Mouse (Mus musculus): Measurements from ENCODE around the gene 4930426L09Rik.

4930426L09Rik gene

GRCm38 (mm10) chr2:18998054-18998478, at the start of gene 4930426L09Rik, which contains the start of gene Pip4k2a:
Gene 4930426L09Rik (plus strand): TSS chr2:18998343.
Gene Pip4k2a (minus strand): TSS chr2:18998126.
- peak; percentile 96 for DNase-seq

- DNase-seq, result no peak
Observed at GRCm38 (mm10) chr2:18948741-18949140, 49.4 kb upstream of the 4930426L09Rik start.

GRCm38 (mm10) chr2:18950758-18951157, 47.4 kb upstream of the 4930426L09Rik start:
- DNase-seq, result no peak

DNA sequence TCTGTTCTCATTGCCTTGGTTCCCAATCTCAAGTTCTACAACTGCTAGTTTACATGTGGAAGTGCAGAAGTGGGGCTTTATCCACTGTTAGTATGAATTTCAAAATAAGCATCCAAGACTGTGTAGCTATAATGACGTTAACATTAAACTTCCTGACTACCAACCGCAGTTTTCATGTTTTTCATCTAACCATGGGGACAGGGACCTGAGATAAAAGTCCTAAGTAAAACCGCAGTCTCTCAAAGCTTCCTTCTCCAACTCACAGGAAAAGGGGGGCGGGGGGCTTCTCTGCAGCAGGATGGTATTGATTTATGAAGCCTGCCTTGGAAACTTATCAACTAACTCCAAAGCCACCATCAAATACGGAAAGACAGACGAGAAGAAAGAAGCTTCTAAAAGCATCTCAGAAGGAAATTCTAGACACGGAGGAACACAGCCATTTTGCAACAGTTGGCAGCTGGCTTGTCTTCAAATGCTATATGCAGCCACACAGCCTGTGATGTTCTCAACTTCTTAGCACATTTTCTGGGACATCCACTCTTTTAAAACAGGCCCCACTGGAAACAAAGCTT, 46.0 kb upstream of the 4930426L09Rik start:
- DNase-seq, result no peak

DNA sequence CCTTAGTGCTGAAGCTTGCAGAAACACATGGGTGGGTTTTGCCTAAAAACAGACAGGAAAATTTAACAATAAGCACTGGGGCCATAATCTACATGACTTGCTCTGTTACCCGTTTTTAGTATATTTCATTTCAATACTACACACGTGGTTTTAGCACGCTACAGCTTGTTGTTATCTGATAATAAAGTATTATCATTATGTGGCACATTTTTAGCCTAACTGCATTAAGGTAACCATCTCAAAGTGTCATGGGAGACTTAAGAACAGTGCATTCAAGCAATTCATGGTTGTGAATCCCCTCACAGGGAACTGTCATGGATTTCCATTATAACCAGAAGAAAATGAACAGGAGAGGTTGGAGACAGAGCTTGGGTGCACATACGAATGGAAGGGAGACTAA, 43.7 kb upstream of the 4930426L09Rik start:
- no peak for DNase-seq

GRCm38 (mm10) chr2:18955022-18955421, 43.1 kb upstream of the 4930426L09Rik start:
- no peak for DNase-seq

DNA sequence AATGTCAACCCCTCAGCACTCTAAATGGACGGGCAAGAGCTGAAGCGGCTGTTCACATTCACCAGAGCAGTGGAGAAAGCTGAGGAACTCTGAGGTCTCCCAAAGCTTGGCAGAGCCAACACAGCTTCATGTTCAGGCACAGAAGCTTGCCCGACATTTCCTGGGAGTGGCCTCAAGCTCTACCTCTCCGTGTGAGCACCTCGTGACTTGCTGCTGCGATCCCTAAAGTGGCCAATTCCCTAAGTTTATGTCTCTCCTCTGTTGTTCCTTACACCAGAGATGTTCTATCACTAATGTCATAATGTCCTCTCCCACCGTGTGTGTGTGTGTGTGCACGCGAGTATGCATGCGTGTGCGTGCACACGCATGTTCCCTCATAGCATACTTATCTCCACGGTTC, 42.5 kb upstream of the 4930426L09Rik start:
- no peak for DNase-seq

- peak; percentile 53 to 61 for DNase-seq
Observed at GRCm38 (mm10) chr2:18956424-18956823, 41.7 kb upstream of the 4930426L09Rik start.

DNA sequence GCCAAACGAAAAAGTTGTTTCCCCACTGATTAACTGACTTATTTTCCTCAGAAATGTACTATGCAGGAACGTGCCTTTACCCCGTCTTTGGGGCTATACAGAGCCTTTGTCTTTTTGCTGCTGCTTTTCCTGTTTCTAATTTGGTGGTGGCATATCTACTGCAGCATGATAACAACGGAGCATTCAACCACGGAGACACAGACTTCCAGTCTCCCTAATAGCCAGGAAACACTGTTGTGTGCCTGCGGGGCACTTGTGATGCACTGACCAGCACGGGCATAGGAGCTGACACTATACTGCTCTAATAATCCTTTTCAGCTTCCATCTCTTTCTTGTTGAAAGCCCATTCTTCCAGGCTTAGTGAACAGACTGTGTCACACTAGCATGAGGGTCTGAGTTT, 41.2 kb upstream of the 4930426L09Rik start:
- peak in 1 of 2 experiments; percentile 35 for DNase-seq

- peak; percentile 50 to 56 for DNase-seq
Observed at GRCm38 (mm10) chr2:18957459-18957858, 40.7 kb upstream of the 4930426L09Rik start.

- DNase-seq, result peak; percentile 45 to 46
Observed at GRCm38 (mm10) chr2:18958044-18958443, 40.1 kb upstream of the 4930426L09Rik start.

- no peak for DNase-seq
Observed at GRCm38 (mm10) chr2:18958501-18958900, 39.6 kb upstream of the 4930426L09Rik start.

DNA sequence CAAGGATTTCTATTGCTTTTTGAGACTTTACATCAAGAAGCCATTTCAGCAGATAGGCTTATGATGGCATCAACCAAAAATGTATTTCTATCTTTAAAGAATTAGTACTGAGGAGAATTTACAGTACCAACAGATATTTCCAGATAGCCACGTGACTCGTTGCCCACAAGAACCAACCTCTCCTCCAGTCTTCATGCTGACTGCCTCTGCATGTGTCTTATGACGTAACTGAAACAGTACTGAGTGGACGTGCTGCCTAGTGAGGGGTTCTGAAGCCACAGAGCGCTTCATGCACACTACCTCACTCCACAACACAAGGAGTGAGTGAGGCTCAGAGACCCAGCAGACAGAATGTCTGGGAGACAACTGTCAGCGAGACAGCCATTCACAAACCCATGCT, 39.1 kb upstream of the 4930426L09Rik start:
- DNase-seq, result peak; percentile 49 to 54

- no peak for DNase-seq
Observed at GRCm38 (mm10) chr2:18959558-18959957, 38.6 kb upstream of the 4930426L09Rik start.

GRCm38 (mm10) chr2:18960376-18960973, 37.7 kb upstream of the 4930426L09Rik start:
- no peak for DNase-seq

DNA sequence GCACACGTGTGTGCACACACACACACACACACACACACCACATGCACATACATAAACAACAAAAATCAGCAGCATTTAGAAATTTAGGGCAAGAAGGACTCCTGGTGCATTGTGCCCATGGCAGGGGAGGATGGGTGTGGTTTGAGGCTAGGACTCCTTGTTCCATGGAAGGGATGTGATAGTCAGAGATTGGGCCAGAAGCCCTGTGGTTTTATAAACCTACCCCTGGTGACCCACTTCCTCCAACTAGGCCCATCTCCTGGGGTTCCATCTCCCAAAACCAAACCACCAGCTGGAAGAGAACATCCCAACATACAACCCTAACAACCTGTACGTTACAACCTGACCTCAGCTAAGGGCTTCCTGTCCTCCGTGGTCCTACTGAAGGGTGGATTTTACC, 35.6 kb upstream of the 4930426L09Rik start:
- no peak for DNase-seq

DNA sequence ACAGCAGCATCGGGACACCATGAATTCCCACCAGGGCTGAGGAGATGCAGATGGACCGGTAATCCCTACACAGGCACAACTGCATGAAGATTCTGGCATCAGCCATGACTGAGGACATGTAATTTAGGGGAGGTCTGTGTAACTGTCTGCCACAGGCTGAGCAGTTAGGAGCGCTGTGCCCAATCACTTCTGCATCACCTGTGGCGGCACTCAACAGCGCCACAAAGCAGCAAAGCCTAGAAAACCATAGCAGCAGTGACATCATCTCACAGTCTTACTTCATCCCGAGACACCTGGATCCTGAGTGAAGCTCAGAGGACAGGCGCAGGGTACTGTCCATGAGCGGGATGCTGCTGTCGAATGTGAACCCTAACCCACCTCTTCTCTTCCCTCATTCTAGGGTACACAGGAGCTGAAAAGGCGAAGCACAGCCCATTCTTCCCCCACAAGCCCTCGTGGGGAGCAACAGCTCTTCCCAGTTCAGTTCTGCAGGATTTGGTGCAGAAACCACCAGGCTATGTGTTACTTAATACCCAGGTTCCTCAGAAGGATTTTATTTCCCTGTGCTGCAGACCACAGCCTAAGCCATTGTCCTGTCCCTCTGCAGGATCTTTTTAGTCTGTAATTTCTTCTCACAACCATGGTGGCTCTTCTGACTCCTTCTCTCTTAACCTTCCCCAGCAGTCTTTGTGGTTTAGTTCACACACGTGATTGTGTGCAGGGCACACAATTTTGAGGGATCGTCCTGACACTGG, 34.7 kb upstream of the 4930426L09Rik start:
- DNase-seq, result no peak

DNA sequence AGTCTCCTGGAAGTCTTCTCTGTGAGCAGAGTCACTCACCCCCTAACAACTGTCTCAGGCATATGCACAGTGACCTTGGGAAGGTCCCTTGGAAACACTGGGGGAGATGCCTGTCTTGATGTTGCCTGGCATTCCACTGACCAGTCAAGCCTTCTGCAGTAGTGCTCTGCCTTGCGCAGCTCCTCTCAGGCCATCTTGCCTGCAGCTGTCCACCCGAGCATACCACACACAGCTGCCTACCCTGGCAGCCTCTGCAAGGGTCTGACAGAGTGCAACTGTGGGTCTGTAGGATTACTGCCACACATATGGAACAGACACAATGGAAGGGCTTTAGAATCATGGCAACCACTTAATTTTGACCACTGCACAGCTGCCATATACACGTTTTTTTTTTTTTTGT, 33.0 kb upstream of the 4930426L09Rik start:
- DNase-seq, result no peak

- DNase-seq, result no peak
Observed at GRCm38 (mm10) chr2:18965950-18966349, 32.2 kb upstream of the 4930426L09Rik start.

GRCm38 (mm10) chr2:18966566-18966965, 31.6 kb upstream of the 4930426L09Rik start:
- no peak for DNase-seq

DNA sequence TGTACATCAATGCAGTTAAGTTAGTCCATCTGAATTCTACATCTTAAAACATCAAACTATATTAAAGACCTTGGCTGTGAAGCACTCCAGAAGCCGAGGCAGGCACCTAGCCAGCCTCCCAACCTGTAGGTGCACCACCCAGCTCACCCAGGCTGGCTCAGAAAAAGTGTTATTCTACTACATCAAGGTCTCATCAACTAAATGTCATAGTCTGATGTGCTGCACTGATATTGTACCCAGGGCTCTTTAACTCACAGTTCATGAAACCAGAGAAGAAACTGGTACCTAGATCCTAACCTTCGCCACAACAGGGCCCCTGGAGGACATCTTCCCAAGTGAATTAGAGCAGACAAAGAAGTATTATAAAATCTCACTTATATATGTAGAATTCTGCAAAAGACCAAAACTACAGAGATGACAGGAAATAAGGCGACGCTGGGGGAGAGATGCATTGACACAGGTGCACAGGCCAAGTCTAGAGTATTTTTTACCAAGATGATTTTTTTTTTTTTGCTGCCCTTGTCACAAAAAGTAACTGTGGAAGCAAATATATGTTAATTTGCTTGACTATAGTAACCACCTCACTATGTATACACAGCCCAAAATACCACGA, 30.6 kb upstream of the 4930426L09Rik start:
- no peak for DNase-seq

GRCm38 (mm10) chr2:18969066-18969681, 29.0 kb upstream of the 4930426L09Rik start:
- DNase-seq, result no peak

DNA sequence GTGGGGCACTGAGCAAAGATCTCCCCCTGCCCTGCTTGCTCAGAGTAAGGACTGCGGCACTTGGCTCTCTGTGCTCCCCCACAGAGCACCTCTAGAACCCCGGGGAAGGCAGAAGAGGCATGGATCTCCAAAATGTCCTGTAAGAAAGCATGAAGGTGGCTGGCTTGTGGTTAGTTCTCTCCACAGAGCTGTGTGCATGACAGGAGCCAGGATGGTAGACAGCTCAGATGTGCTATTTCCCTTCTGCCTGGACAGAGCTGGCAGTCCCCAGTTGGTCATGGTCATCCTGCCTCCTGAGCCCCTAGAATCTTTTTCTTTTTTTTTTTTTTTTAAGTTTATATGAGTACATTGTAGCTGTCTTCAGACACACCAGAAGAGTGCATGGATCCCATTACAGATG, 27.7 kb upstream of the 4930426L09Rik start:
- DNase-seq, result no peak

All from B cell, adult 2 months (primary cell).